Mouse (Mus musculus): ENCODE results near the gene Bcap29. TPM values are rescaled to one million over a fixed set of nuclear protein-coding genes. Genes with fewer than 3 reads are reported as not detected.
"Not testable (repeated sequence)": the region's sequence is repeated elsewhere in the genome, so short reads cannot be mapped to it uniquely, and the experiment has no call there.

The Bcap29 gene
- polyA plus RNA-seq (2015; fragmentation: Nextera tagmentation; extraction: Ambion mirVana) = 27.6 and 30.2 TPM in 2 replicates

DNA sequence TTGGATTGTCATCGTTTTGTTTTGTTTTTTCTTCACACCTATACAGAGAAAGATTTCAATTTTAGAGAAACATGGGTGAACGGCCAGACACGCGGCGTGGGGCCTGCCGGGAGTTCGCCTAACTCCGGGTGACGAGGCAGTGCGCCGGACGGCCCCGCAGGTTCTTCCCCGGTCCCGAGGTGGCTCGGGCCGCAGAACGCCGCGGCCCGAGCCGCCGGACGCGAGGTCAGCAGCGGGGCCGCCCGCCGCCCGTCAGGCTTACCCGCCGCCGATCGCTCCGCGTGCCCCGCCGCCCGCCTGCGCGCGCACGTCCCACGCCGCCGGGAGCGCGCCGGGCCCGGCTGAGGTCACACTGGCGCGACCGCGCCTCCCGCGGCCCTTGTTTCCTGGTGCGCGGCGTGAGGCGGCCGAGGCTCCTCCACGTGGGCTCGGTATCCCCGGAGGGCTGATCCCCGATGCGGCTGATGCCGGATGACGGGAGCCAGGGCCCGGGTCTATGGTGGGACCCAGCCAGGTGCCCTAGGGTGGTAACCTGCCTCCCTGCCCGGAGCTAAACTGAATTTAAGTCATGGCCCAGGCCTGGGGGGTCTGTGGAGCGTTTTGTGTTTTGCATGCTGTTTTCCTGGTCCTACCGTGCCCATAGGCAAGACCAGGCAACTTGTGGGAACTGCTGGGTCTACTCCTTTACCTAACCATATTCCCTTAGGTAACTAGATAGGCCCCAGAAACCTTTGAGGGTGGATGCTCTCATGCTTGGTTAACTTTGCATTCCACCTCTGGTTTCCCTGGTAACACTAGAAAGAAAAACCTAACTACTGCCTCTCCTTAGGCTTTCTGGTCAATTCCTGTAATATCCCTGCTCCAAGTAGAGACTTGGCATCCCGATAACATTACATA lies at the start of gene Bcap29:
Gene Bcap29, minus strand, starts transcription at position 316 of the 897 bp plus-strand sequence.
- Histone ChIP-seq H3K4me3 (replicated peaks) (peak within 1 kb of the TSS; percentile 62), H3K4me1 (peaks cover 12% of the 10 kb centered on the region; the same call in 1 of the 2 replicates), H3K27ac (replicated peaks) (peak within 1 kb of the TSS; percentile 58), H3K9me3 (replicated peaks) (no peaks in the 10 kb centered on the region), H3K9ac (peak within 1 kb of the TSS; percentile 77), H3K27me3 (no peaks in the 10 kb centered on the region), H3K36me3 (no peaks in the 10 kb centered on the region), H3K4me2 (replicated peaks) (peak within 1 kb of the TSS; percentile 82)
- WGBS = 1% methylated on average over 70 of the region's 73 CpGs
- peak; percentile 88 for ATAC-seq (ENCODE audit: insufficient number of reproducible peaks, low FRiP score, low TSS enrichment, low read depth)

DNA sequence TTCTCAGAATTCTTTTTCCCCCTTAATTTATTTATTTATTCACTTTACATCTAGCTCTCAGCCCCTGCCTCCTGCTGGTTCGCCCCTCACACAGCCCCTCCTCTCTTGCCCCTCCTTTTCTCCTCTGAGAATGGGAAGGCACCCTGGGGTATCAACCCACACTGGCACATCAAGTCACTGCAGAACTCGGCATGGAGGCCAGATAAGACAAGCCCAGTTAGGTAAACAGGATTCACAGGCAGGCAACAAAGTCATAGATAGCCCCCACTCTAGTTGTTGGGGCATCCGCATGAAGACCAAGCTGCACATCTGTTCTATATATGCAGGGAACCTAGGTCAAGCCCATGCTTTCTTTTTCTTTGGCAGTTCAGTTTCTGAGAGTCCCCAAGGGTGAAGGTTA lies 32.7 kb upstream of the Bcap29 start:
- H3K27me3 ChIP-seq = no peaks in the 10 kb centered on the region
- peaks cover 32% of the 10 kb centered on the region for H3K36me3 ChIP-seq
- H3K27ac ChIP-seq (replicated peaks) = no peak overlapping the region
- H3K4me2 ChIP-seq (replicated peaks) = no peak overlapping the region
- ATAC-seq (ENCODE audit: insufficient number of reproducible peaks, low FRiP score, low TSS enrichment, low read depth) = no peak
- H3K4me1 ChIP-seq = no peaks in the 10 kb centered on the region
- H3K4me3 ChIP-seq (replicated peaks) = no peak overlapping the region
- no peaks in the 10 kb centered on the region for H3K9me3 ChIP-seq (replicated peaks)
- 61% methylated on average over 3 of the region's 3 CpGs for WGBS
- no peak overlapping the region for H3K9ac ChIP-seq

DNA sequence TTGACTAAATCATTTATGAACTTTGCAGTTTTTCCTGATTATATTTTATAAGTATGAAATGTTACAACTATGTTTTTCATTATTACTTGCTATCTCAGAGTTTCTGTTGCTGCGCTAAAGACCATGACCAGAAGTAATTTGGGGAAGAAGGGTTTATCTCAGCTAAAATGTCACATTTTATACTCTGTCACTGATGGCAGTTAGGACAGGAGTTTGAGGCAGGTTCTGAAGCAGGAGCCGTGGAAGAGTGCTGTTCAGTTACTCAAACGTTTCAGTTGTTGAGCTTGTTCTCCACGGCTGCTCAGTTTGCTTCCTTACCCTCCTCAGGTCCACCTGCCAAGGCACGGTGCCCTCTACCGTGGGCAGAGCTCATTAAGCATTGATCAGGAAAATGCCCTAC lies 31.5 kb upstream of the Bcap29 start:
- Histone ChIP-seq H3K9me3 (replicated peaks) (no peaks in the 10 kb centered on the region), H3K4me2 (replicated peaks) (no peak overlapping the region), H3K27me3 (no peaks in the 10 kb centered on the region), H3K4me3 (replicated peaks) (no peak overlapping the region), H3K4me1 (no peaks in the 10 kb centered on the region), H3K9ac (no peak overlapping the region), H3K27ac (replicated peaks) (no peak overlapping the region), H3K36me3 (peaks cover 33% of the 10 kb centered on the region)
- ATAC-seq (ENCODE audit: insufficient number of reproducible peaks, low FRiP score, low TSS enrichment, low read depth) = no peak
- 62% methylated on average over 6 of the region's 6 CpGs for WGBS

DNA sequence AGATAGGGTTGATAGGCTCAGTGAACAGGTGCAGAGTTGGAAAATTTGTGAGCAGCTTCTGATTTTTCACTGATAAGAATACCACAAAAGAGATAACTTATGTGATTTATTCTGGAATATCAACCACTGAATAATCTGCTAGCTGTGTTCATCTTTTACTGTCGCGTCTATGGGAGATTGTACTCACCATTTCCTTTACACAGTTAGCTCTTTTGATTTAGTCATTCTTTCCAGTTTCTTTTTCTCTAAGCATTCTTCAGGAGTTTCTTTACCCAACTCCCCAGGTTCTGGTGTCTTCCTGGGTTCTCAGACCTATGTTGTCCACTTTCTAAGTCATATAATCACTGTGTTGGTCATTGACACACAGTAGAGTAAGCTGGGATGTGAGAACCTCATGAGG lies 22.4 kb upstream of the Bcap29 start:
- H3K27me3 ChIP-seq = no peaks in the 10 kb centered on the region
- no peaks in the 10 kb centered on the region for H3K9me3 ChIP-seq (replicated peaks)
- WGBS = 95% methylated on average over 2 of the region's 2 CpGs
- H3K27ac ChIP-seq (replicated peaks) = no peak overlapping the region
- no peak overlapping the region for H3K4me3 ChIP-seq (replicated peaks)
- H3K4me1 ChIP-seq = peaks cover 7% of the 10 kb centered on the region
- H3K9ac ChIP-seq = no peak overlapping the region
- 0 out of 2 replicates have a peak, but pooled peaks cover under 1% of the 10 kb centered on the region for H3K36me3 ChIP-seq
- H3K4me2 ChIP-seq (replicated peaks) = no peak overlapping the region
- ATAC-seq (ENCODE audit: insufficient number of reproducible peaks, low FRiP score, low TSS enrichment, low read depth) = no peak

DNA sequence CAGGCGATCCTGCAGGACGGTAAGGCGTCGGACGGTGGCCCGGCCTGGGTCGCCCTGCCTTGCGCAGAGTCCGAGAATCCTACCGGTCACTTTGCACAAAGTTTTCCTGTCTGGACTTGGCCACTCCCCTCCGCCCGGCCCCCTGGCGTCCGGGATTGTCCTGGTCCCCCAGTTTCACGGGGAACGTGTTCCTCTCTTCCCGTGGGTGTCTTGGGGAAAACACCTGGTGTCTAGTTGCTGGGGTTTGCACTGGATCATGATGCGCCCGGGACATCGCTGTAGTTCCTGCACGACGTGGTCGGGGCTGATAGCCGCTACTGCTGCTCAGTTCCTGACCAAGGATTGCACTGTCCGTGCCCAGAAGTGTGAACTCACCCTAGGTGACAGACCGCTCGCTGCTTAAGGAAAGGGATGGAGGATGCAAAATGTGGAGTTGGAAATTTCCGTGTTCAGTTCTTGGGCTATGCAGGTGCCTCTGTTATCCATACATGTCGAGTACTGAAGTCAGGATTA lies 20.6 kb upstream of the Bcap29 start:
- Histone ChIP-seq H3K4me1 (peaks cover 7% of the 10 kb centered on the region), H3K36me3 (no peaks in the 10 kb centered on the region), H3K27me3 (no peaks in the 10 kb centered on the region), H3K9me3 (replicated peaks) (no peaks in the 10 kb centered on the region), H3K4me3 (replicated peaks) (peak overlapping the region; percentile 95), H3K27ac (replicated peaks) (peak overlapping the region; percentile 88), H3K9ac (peak overlapping the region; percentile 83), H3K4me2 (replicated peaks) (peak overlapping the region; percentile 55)
- peak; percentile 66 for ATAC-seq (ENCODE audit: insufficient number of reproducible peaks, low FRiP score, low TSS enrichment, low read depth)
- under 1% methylated on average over 29 of the region's 29 CpGs for WGBS

DNA sequence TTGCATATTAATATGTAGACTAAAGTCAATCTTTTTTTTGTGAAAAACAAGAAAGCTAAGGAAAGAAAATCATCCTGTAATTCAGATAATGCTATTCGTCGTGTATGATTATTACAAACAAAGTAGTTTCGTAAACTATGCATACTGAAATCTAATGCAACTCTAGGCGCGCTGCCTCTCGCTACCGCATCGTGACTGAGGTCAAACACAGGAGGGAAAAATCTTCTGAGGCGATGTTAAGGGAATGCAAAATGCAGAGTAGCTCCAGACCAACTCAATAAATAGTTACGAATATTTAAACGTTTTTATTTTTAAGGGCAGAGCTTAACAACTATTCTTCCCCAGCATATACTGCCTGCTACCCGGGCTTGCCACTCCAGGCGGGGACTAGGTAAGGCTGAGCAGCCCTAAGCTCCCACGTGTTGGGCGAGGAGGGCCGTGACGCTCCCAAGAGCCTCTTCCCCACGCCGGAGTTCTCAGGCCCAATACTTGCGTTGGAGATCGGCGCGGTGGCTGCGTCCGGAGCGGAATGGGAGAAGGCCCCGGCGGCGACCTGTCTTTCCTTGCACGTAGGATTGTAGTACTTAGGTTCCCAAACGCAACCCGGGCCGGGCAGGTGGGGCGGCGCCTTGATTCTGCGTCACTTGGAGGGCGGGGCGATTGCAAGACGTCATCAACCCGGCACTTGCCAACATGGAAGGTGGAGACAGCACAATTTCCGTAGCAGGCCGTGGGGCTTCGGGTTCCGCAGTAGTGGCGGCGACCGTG lies 19.9 kb upstream of the Bcap29 start, which contains the start of the genes Dus4l and Cog5:
Gene Dus4l, minus strand, starts transcription at position 630 of the 768 bp plus-strand sequence.
Gene Cog5, plus strand, starts transcription at position 673 of the 768 bp plus-strand sequence.
- Histone ChIP-seq H3K4me3 (replicated peaks) (peak within 1 kb of the TSS; percentile 95), H3K27me3 (no peaks in the 10 kb centered on the region), H3K9ac (peak within 1 kb of the TSS; percentile 83), H3K4me2 (replicated peaks) (peak within 1 kb of the TSS; percentile 55), H3K27ac (replicated peaks) (peak within 1 kb of the TSS; percentile 88), H3K4me1 (peaks cover 7% of the 10 kb centered on the region), H3K9me3 (replicated peaks) (no peaks in the 10 kb centered on the region), H3K36me3 (no peaks in the 10 kb centered on the region)
- under 1% methylated on average over 47 of the region's 47 CpGs for WGBS
- ATAC-seq (ENCODE audit: insufficient number of reproducible peaks, low FRiP score, low TSS enrichment, low read depth) = peak; percentile 91

DNA sequence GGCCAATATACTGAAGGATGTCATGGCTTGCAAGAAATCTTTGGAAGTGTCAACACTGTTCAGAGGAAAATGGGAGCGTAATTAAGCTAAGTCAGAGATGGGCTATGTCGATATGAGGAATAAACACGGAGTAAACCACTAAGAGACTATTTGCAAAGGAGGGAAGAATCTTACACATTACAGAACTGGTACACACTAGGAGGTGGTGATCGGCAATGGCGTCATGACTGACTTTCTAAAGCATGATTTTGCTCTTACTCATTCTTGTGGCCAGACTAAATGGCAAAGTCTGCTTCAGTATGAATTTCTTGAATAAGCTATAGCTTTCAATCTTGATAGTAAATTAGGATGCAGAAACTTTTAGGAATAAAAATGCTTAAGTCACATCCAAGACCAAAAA lies 19.2 kb upstream of the Bcap29 start:
- Histone ChIP-seq H3K27me3 (no peaks in the 10 kb centered on the region), H3K4me3 (replicated peaks) (0 out of 2 replicates have a peak overlapping the region, but pooled peaks have one; percentile 10), H3K9me3 (replicated peaks) (no peaks in the 10 kb centered on the region), H3K36me3 (no peaks in the 10 kb centered on the region), H3K4me2 (replicated peaks) (peak overlapping the region; percentile 19; the same call in 1 of the 2 replicates), H3K9ac (no peak overlapping the region), H3K4me1 (peaks cover 7% of the 10 kb centered on the region), H3K27ac (replicated peaks) (no peak overlapping the region)
- 73% methylated on average over 5 of the region's 5 CpGs for WGBS
- no peak for ATAC-seq (ENCODE audit: insufficient number of reproducible peaks, low FRiP score, low TSS enrichment, low read depth)

DNA sequence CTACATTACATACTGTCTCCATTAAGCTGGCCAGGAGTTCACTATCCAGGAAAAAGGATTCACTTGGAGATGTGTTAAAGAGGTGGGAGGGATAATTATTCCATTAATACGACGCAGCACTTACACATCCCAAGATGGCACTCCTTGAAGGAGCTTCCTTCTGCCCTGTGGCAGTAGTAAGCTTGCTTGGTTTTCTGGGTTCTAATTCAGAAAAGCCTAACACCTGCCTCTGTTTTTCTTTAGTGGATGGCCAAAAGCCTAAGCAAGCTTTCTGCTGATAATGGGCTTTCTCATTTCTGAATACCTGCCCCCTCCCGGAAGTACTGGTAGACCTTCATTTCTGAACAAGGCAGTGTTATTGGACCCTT lies 766 bp upstream of the Bcap29 start:
- H3K27me3 ChIP-seq = no peaks in the 10 kb centered on the region
- H3K4me3 ChIP-seq (replicated peaks) = peak overlapping the region; percentile 62; the same call in 1 of the 2 replicates
- no peak overlapping the region for H3K9ac ChIP-seq
- H3K36me3 ChIP-seq = no peaks in the 10 kb centered on the region
- H3K4me1 ChIP-seq = peaks cover 12% of the 10 kb centered on the region; the same call in 1 of the 2 replicates
- 90% methylated on average over 3 of the region's 3 CpGs for WGBS
- H3K9me3 ChIP-seq (replicated peaks) = no peaks in the 10 kb centered on the region
- H3K27ac ChIP-seq (replicated peaks) = no peak overlapping the region
- H3K4me2 ChIP-seq (replicated peaks) = peak overlapping the region; percentile 82
- no peak for ATAC-seq (ENCODE audit: insufficient number of reproducible peaks, low FRiP score, low TSS enrichment, low read depth)

DNA sequence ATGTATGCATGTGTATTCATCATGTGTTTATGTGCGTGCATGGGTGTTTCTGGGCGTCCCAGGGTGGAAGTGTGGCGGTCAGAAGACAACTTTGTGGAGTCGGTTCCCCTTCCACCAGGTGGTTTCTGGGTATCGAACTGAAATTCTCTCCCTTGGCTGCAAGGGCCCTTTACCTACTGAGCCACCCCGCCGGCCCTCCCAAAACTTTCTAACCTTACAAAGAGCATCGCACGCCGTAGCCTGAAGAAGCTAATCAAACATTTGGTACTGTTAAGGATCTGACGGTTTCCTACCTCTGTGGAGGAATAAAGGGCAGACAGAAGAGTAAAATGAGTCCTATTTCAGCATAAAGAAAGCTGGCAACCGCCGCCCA lies 502 bp downstream of the Bcap29 start:
- peak overlapping the region; percentile 82 for H3K4me2 ChIP-seq (replicated peaks)
- peaks cover 12% of the 10 kb centered on the region; the same call in 1 of the 2 replicates for H3K4me1 ChIP-seq
- no peaks in the 10 kb centered on the region for H3K36me3 ChIP-seq
- peak overlapping the region; percentile 58; the same call in 1 of the 2 replicates for H3K27ac ChIP-seq (replicated peaks)
- no peaks in the 10 kb centered on the region for H3K27me3 ChIP-seq
- peak overlapping the region; percentile 62 for H3K4me3 ChIP-seq (replicated peaks)
- H3K9ac ChIP-seq = peak overlapping the region; percentile 77
- WGBS = 5% methylated on average over 13 of the region's 13 CpGs
- no peaks in the 10 kb centered on the region for H3K9me3 ChIP-seq (replicated peaks)
- 0 out of 2 replicates have a peak, but pooled peaks have one; percentile 20 for ATAC-seq (ENCODE audit: insufficient number of reproducible peaks, low FRiP score, low TSS enrichment, low read depth)

DNA sequence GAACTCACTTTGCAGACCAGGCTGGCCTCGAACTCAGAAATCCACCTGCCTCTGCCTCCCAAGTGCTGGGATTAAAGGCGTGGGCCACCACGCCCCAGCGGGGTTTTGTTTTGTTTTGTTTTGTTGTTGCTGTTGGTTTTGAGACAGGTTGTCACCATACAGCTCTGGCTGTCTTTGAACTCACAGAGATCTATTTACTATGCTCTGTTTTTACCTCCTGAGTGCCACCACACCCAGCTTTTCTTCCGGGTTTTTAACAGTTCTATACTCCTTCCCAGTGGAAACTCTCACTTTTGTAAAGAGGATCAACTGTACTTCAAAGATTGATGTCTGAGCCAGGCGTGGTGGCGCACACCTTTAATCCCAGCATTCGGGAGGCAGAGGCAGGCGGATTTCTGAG lies 6.1 kb downstream of the Bcap29 start:
- not testable (repeated sequence) for H3K4me3 ChIP-seq (replicated peaks); H3K4me1 ChIP-seq; ATAC-seq (ENCODE audit: insufficient number of reproducible peaks, low FRiP score, low TSS enrichment, low read depth); H3K27me3 ChIP-seq; H3K9ac ChIP-seq; H3K9me3 ChIP-seq (replicated peaks); H3K27ac ChIP-seq (replicated peaks); H3K4me2 ChIP-seq (replicated peaks); H3K36me3 ChIP-seq
- 91% methylated on average over 9 of the region's 9 CpGs for WGBS

DNA sequence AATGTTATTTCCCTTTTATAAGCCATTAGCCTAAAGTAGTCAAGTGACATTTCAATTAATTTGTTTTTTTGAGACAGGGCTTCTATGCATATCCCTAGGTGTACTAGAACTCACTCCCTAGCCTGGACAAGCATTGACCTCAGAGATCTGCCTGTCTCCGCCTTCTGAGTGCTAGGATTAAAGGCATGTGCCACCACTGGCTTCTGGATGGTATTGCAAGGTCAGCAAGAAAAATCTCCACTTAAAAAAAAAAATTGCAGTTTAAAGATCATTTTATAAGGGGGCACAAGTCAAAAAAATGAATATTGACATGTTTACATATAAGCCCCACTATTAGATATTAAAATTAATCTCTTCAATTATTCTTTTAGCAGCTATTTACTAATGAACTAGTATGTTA lies 9.4 kb downstream of the Bcap29 start:
- H3K36me3 ChIP-seq = peaks cover 13% of the 10 kb centered on the region
- WGBS = 92% methylated on average over 1 of the region's 1 CpGs
- ATAC-seq (ENCODE audit: insufficient number of reproducible peaks, low FRiP score, low TSS enrichment, low read depth) = no peak

More for the DNA sequence above, 9.4 kb downstream of the Bcap29 start:
- no peaks in the 10 kb centered on the region for H3K27me3 ChIP-seq
- 0 out of 2 replicates have a peak, but pooled peaks cover 4% of the 10 kb centered on the region for H3K4me1 ChIP-seq
- H3K4me3 ChIP-seq (replicated peaks) = no peak overlapping the region
- H3K9ac ChIP-seq = no peak overlapping the region
- no peaks in the 10 kb centered on the region for H3K9me3 ChIP-seq (replicated peaks)
- no peak overlapping the region for H3K4me2 ChIP-seq (replicated peaks)
- H3K27ac ChIP-seq (replicated peaks) = no peak overlapping the region

Data from embryonic facial prominence, embryonic 15.5 days (tissue).